Mouse (Mus musculus): ENCODE measurements around the gene Glcci1.

The Glcci1 gene

GRCm38 (mm10) chr6:8645708-8646107, 136.3 kb downstream of the Glcci1 start:
- TF ChIP-seq GATA4 (IDR thresholded peaks at IDR 0.05; ENCODE audit: insufficient replicate concordance, low read length), result no peak

All from liver, adult (tissue).